Mouse (Mus musculus) 416B (cell line): ENCODE measurements around the gene Lgsn.

Experiments
- DNase-seq: peaks from one replicate; pipeline ENCODE4 v3.0.0; 2011; ENCODE audit warnings: low read depth

Lgsn gene

GRCm38 (mm10) chr1:31176101-31176500, at the start of gene Lgsn:
Gene Lgsn, plus strand, starts transcription at chr1:31176401.
- DNase-seq: no peak

- DNase-seq: no peak
These were observed 37.8 kb upstream of the Lgsn start for GRCm38 (mm10) chr1:31138387-31138786.

GRCm38 (mm10) chr1:31142288-31143094, 33.7 kb upstream of the Lgsn start:
- DNase-seq: peak; percentile 11

GRCm38 (mm10) chr1:31143571-31143970, 32.6 kb upstream of the Lgsn start:
- DNase-seq: no peak

- no peak for DNase-seq
These were observed 26.5 kb upstream of the Lgsn start for GRCm38 (mm10) chr1:31149671-31150070.

- no peak for DNase-seq
These were observed 25.7 kb upstream of the Lgsn start for GRCm38 (mm10) chr1:31150546-31150945.

GRCm38 (mm10) chr1:31152799-31153426, 23.3 kb upstream of the Lgsn start:
- DNase-seq: peak; percentile 21

GRCm38 (mm10) chr1:31153793-31154349, 22.3 kb upstream of the Lgsn start:
- DNase-seq: peak; percentile 68

GRCm38 (mm10) chr1:31156185-31156584, 20.0 kb upstream of the Lgsn start:
- DNase-seq: no peak

GRCm38 (mm10) chr1:31156884-31157283, 19.3 kb upstream of the Lgsn start:
- DNase-seq: no peak

- no peak for DNase-seq
These were observed 11.5 kb upstream of the Lgsn start for GRCm38 (mm10) chr1:31164527-31165189.

- no peak for DNase-seq
These were observed 10.7 kb upstream of the Lgsn start for GRCm38 (mm10) chr1:31165326-31166121.

GRCm38 (mm10) chr1:31175401-31175800, 800 bp upstream of the Lgsn start:
- DNase-seq: no peak

- no peak for DNase-seq
These were observed 2.1 kb downstream of the Lgsn start for GRCm38 (mm10) chr1:31178264-31178663.

GRCm38 (mm10) chr1:31190237-31190866, 14.2 kb downstream of the Lgsn start:
- DNase-seq: no peak

- no peak for DNase-seq
These were observed 19.4 kb downstream of the Lgsn start for GRCm38 (mm10) chr1:31195633-31196032.

- DNase-seq: no peak
These were observed 20.8 kb downstream of the Lgsn start for GRCm38 (mm10) chr1:31196959-31197358.

- no peak for DNase-seq
These were observed 27.6 kb downstream of the Lgsn start for GRCm38 (mm10) chr1:31203771-31204170.

- no peak for DNase-seq
These were observed 29.1 kb downstream of the Lgsn start for GRCm38 (mm10) chr1:31205346-31205745.

GRCm38 (mm10) chr1:31205770-31206169, 29.6 kb downstream of the Lgsn start:
- DNase-seq: no peak

GRCm38 (mm10) chr1:31210144-31210543, 33.9 kb downstream of the Lgsn start:
- peak; percentile 79 for DNase-seq
